Mouse (Mus musculus): Measurements from ENCODE around the gene Defb22. TPM values are rescaled to one million over a fixed set of nuclear protein-coding genes. Genes with fewer than 3 reads are reported as not detected.

The Defb22 gene
- not detected in 2 replicates for polyA plus RNA-seq (2012; rRNA removed)

- Histone ChIP-seq H3K36me3 (ENCODE audit: control insufficient read depth, insufficient read depth, low read length) (no peaks in the 10 kb centered on the region), H3K27ac (ENCODE audit: insufficient read depth, low read depth, low read length) (no peak within 1 kb of the TSS), H3K27me3 (ENCODE audit: control insufficient read depth, insufficient read depth, low read length) (no peaks in the 10 kb centered on the region), H3K4me1 (ENCODE audit: control insufficient read depth, insufficient read depth, insufficient read length, low read length) (no peaks in the 10 kb centered on the region), H3K4me3 (ENCODE audit: low read depth, low read length) (no peak within 1 kb of the TSS)
- TF ChIP-seq POLR2A (IDR thresholded peaks at IDR 0.05; ENCODE audit: low read depth, low read length), result no peak
- TF ChIP-seq CTCF (IDR thresholded peaks at IDR 0.05; ENCODE audit: extremely low read depth, insufficient read length, insufficient replicate concordance, low read depth, low read length), result no peak
Observed at GRCm38 (mm10) chr2:152490038-152490437, at the start of gene Defb22. Gene Defb22 (minus strand): TSS chr2:152490138.

- no peaks in the 10 kb centered on the region for H3K27me3 ChIP-seq (ENCODE audit: control insufficient read depth, insufficient read depth, low read length)
- no peaks in the 10 kb centered on the region for H3K36me3 ChIP-seq (ENCODE audit: control insufficient read depth, insufficient read depth, low read length)
- H3K4me3 ChIP-seq (ENCODE audit: low read depth, low read length), result no peak within 1 kb of the TSS
- TF ChIP-seq POLR2A (IDR thresholded peaks at IDR 0.05; ENCODE audit: low read depth, low read length), result no peak
- TF ChIP-seq CTCF (IDR thresholded peaks at IDR 0.05; ENCODE audit: extremely low read depth, insufficient read length, insufficient replicate concordance, low read depth, low read length), result no peak
- no peak within 1 kb of the TSS for H3K27ac ChIP-seq (ENCODE audit: insufficient read depth, low read depth, low read length)
- H3K4me1 ChIP-seq (ENCODE audit: control insufficient read depth, insufficient read depth, insufficient read length, low read length), result no peaks in the 10 kb centered on the region
- 69% methylated on average over 4 of the region's 4 CpGs for WGBS
Observed at GRCm38 (mm10) chr2:152517981-152518380, 28.0 kb upstream of the Defb22 start, which contains the start of gene Defb28. Gene Defb28 (plus strand): TSS chr2:152518255.

GRCm38 (mm10) chr2:152516084-152516483, 26.1 kb upstream of the Defb22 start:
- Histone ChIP-seq H3K27ac (ENCODE audit: insufficient read depth, low read depth, low read length) (no peak overlapping the region), H3K27me3 (ENCODE audit: control insufficient read depth, insufficient read depth, low read length) (no peaks in the 10 kb centered on the region), H3K4me1 (ENCODE audit: control insufficient read depth, insufficient read depth, insufficient read length, low read length) (no peaks in the 10 kb centered on the region), H3K36me3 (ENCODE audit: control insufficient read depth, insufficient read depth, low read length) (no peaks in the 10 kb centered on the region), H3K4me3 (ENCODE audit: low read depth, low read length) (no peak overlapping the region)
- 56% methylated on average over 4 of the region's 4 CpGs for WGBS
- no peak for TF ChIP-seq POLR2A (IDR thresholded peaks at IDR 0.05; ENCODE audit: low read depth, low read length)
- no peak for TF ChIP-seq CTCF (IDR thresholded peaks at IDR 0.05; ENCODE audit: extremely low read depth, insufficient read length, insufficient replicate concordance, low read depth, low read length)

- no peak within 1 kb of the TSS for H3K27ac ChIP-seq (ENCODE audit: insufficient read depth, low read depth, low read length)
- no peak within 1 kb of the TSS for H3K4me3 ChIP-seq (ENCODE audit: low read depth, low read length)
- TF ChIP-seq CTCF (IDR thresholded peaks at IDR 0.05; ENCODE audit: extremely low read depth, insufficient read length, insufficient replicate concordance, low read depth, low read length) (no peak), POLR2A (IDR thresholded peaks at IDR 0.05; ENCODE audit: low read depth, low read length) (no peak)
- H3K4me1 ChIP-seq (ENCODE audit: control insufficient read depth, insufficient read depth, insufficient read length, low read length), result no peaks in the 10 kb centered on the region
- H3K36me3 ChIP-seq (ENCODE audit: control insufficient read depth, insufficient read depth, low read length), result no peaks in the 10 kb centered on the region
- WGBS, result 77% methylated on average over 1 of the region's 1 CpGs
- peaks cover 2% of the 10 kb centered on the region; the same call in 1 of the 2 replicates for H3K27me3 ChIP-seq (ENCODE audit: control insufficient read depth, insufficient read depth, low read length)
Observed at GRCm38 (mm10) chr2:152511592-152511991, 21.7 kb upstream of the Defb22 start, which contains the start of gene Defb26. Gene Defb26 (minus strand): TSS chr2:152511692.

GRCm38 (mm10) chr2:152503950-152504349, 14.0 kb upstream of the Defb22 start:
- no peak for TF ChIP-seq POLR2A (IDR thresholded peaks at IDR 0.05; ENCODE audit: low read depth, low read length)
- TF ChIP-seq CTCF (IDR thresholded peaks at IDR 0.05; ENCODE audit: extremely low read depth, insufficient read length, insufficient replicate concordance, low read depth, low read length), result no peak
- WGBS, result 68% methylated on average over 2 of the region's 2 CpGs
- no peak overlapping the region for H3K4me3 ChIP-seq (ENCODE audit: low read depth, low read length)
- H3K36me3 ChIP-seq (ENCODE audit: control insufficient read depth, insufficient read depth, low read length), result no peaks in the 10 kb centered on the region
- H3K27me3 ChIP-seq (ENCODE audit: control insufficient read depth, insufficient read depth, low read length), result peaks cover 2% of the 10 kb centered on the region; the same call in 1 of the 2 replicates
- no peak overlapping the region for H3K27ac ChIP-seq (ENCODE audit: insufficient read depth, low read depth, low read length)
- no peaks in the 10 kb centered on the region for H3K4me1 ChIP-seq (ENCODE audit: control insufficient read depth, insufficient read depth, insufficient read length, low read length)

GRCm38 (mm10) chr2:152500863-152501229, 10.9 kb upstream of the Defb22 start:
- TF ChIP-seq CTCF (IDR thresholded peaks at IDR 0.05; ENCODE audit: extremely low read depth, insufficient read length, insufficient replicate concordance, low read depth, low read length) (no peak), POLR2A (IDR thresholded peaks at IDR 0.05; ENCODE audit: low read depth, low read length) (no peak)
- no peak overlapping the region for H3K27ac ChIP-seq (ENCODE audit: insufficient read depth, low read depth, low read length)
- H3K4me3 ChIP-seq (ENCODE audit: low read depth, low read length), result no peak overlapping the region
- WGBS, result 72% methylated on average over 6 of the region's 6 CpGs
- H3K4me1 ChIP-seq (ENCODE audit: control insufficient read depth, insufficient read depth, insufficient read length, low read length), result no peaks in the 10 kb centered on the region
- no peaks in the 10 kb centered on the region for H3K27me3 ChIP-seq (ENCODE audit: control insufficient read depth, insufficient read depth, low read length)
- no peaks in the 10 kb centered on the region for H3K36me3 ChIP-seq (ENCODE audit: control insufficient read depth, insufficient read depth, low read length)

GRCm38 (mm10) chr2:152500204-152500862, 10.4 kb upstream of the Defb22 start:
- no peak overlapping the region for H3K27ac ChIP-seq (ENCODE audit: insufficient read depth, low read depth, low read length)
- H3K4me1 ChIP-seq (ENCODE audit: control insufficient read depth, insufficient read depth, insufficient read length, low read length), result no peaks in the 10 kb centered on the region
- H3K4me3 ChIP-seq (ENCODE audit: low read depth, low read length), result no peak overlapping the region
- no peaks in the 10 kb centered on the region for H3K36me3 ChIP-seq (ENCODE audit: control insufficient read depth, insufficient read depth, low read length)
- TF ChIP-seq CTCF (IDR thresholded peaks at IDR 0.05; ENCODE audit: extremely low read depth, insufficient read length, insufficient replicate concordance, low read depth, low read length) (no peak), POLR2A (IDR thresholded peaks at IDR 0.05; ENCODE audit: low read depth, low read length) (no peak)
- WGBS, result 47% methylated on average over 7 of the region's 7 CpGs
- no peaks in the 10 kb centered on the region for H3K27me3 ChIP-seq (ENCODE audit: control insufficient read depth, insufficient read depth, low read length)
